Mouse (Mus musculus) 3134 (cell line): ENCODE measurements around the gene Elmo3.
A peak's percentile ranks its signal among the peaks of the same experiment; 100 is the strongest.

ENCODE experiments used
- DNase-seq: peaks from one replicate; pipeline ENCODE4 v3.0.0-alpha.2; 2011; ENCODE audit warnings: low spot score; ENCODE audit not compliant: insufficient read length; ENCODE audit errors: extremely low read depth

Elmo3 gene

GRCm38 (mm10) chr8:105349096-105349771 lies 43.8 kb downstream of the Elmo3 start:
- peak; percentile 71 for DNase-seq

GRCm38 (mm10) chr8:105350186-105350585 lies 44.8 kb downstream of the Elmo3 start:
- no peak for DNase-seq

GRCm38 (mm10) chr8:105353583-105354135 lies 48.3 kb downstream of the Elmo3 start:
- no peak for DNase-seq

GRCm38 (mm10) chr8:105354549-105354948 lies 49.1 kb downstream of the Elmo3 start:
- no peak for DNase-seq

GRCm38 (mm10) chr8:105355179-105356024 lies 50.0 kb downstream of the Elmo3 start:
- no peak for DNase-seq

- no peak for DNase-seq
Observed at GRCm38 (mm10) chr8:105356681-105357080, 51.3 kb downstream of the Elmo3 start.

GRCm38 (mm10) chr8:105359208-105359607 lies 53.8 kb downstream of the Elmo3 start:
- DNase-seq: no peak

GRCm38 (mm10) chr8:105359646-105360045 lies 54.2 kb downstream of the Elmo3 start:
- no peak for DNase-seq
